Mouse (Mus musculus): ENCODE results near the gene Cfap74. TPM values are rescaled to one million over a fixed set of nuclear protein-coding genes. Genes with fewer than 3 reads are reported as not detected.

Gene Cfap74
- total and polyA plus RNA-seq, 3 experiments: 0.39 to 1.0 TPM; not detected in 1

GRCm38 (mm10) chr4:155412124-155412523 is 3.1 kb downstream of the Cfap74 start:
- H3K36me3 ChIP-seq (ENCODE audit: control insufficient read depth in 1 of 2, insufficient read depth in 2 of 2, low read length in 2 of 2): no peaks in the 10 kb centered on the region
- H3K4me3 ChIP-seq (ENCODE audit: control insufficient read depth in 1 of 2, insufficient read depth in 1 of 2, low read depth in 2 of 2, low read length in 2 of 2): no peak overlapping the region
- TF ChIP-seq JUND (IDR thresholded peaks at IDR 0.05; ENCODE audit: low read depth, low read length): no peak
- TF ChIP-seq TCF12 (IDR thresholded peaks at IDR 0.05; ENCODE audit: low read depth, low read length): no peak
- TF ChIP-seq KAT2A (conservative IDR thresholded peaks at IDR 0.05; ENCODE audit: low read depth, low read length): no peak
- TF ChIP-seq MAZ (IDR thresholded peaks at IDR 0.05; ENCODE audit: low read depth, low read length): no peak
- no peak for TF ChIP-seq MAFK (IDR thresholded peaks at IDR 0.05; ENCODE audit: borderline replicate concordance, low read depth, low read length)
- TF ChIP-seq MYB (IDR thresholded peaks at IDR 0.05; ENCODE audit: low read depth, low read length): no peak
- TF ChIP-seq TBP (IDR thresholded peaks at IDR 0.05; ENCODE audit: low read depth, low read length): no peak
- TF ChIP-seq HCFC1 (IDR thresholded peaks at IDR 0.05; ENCODE audit: low read depth, low read length): no peak
- TF ChIP-seq BHLHE40 (IDR thresholded peaks at IDR 0.05; ENCODE audit: borderline replicate concordance, low read depth, low read length): no peak
- no peak for TF ChIP-seq SIN3A (IDR thresholded peaks at IDR 0.05; ENCODE audit: low read length)
- no peak for TF ChIP-seq UBTF (IDR thresholded peaks at IDR 0.05; ENCODE audit: borderline replicate concordance, insufficient read depth, low read depth, low read length)
- TF ChIP-seq CHD1 (IDR thresholded peaks at IDR 0.05; ENCODE audit: low read depth, low read length): no peak
- no peak for TF ChIP-seq SMC3 (IDR thresholded peaks at IDR 0.05; ENCODE audit: low read depth, low read length)
- no peak for TF ChIP-seq MYC (IDR thresholded peaks at IDR 0.05; ENCODE audit: low read depth, low read length)
- no peak for TF ChIP-seq CHD2 (IDR thresholded peaks at IDR 0.05; ENCODE audit: low read length)
- TF ChIP-seq POLR2AphosphoS2 (IDR thresholded peaks at IDR 0.05; ENCODE audit: low read length): no peak
- TF ChIP-seq TAL1 (IDR thresholded peaks at IDR 0.05; ENCODE audit: low read length): no peak
- H3K4me1 ChIP-seq (ENCODE audit: control insufficient read depth in 1 of 2, insufficient read depth in 2 of 2, low read length in 2 of 2): no peaks in the 10 kb centered on the region
- no peaks in the 10 kb centered on the region for H3K9me3 ChIP-seq (replicated peaks; ENCODE audit: insufficient read depth, low read length)
- no peaks in the 10 kb centered on the region for H3K27me3 ChIP-seq (ENCODE audit: control insufficient read depth in 1 of 2, insufficient read depth in 2 of 2, low read length in 2 of 2)
- no peak for DNase-seq (ENCODE audit: low read depth, low spot score)
- no peak overlapping the region for H3K27ac ChIP-seq (ENCODE audit: control insufficient read depth, low read depth, low read length)
- H3K79me2 ChIP-seq (ENCODE audit: control insufficient read depth, insufficient read depth, low read length, poor library complexity): no peaks in the 10 kb centered on the region
- no peak overlapping the region for H3K9ac ChIP-seq (ENCODE audit: control insufficient read depth, low read depth, low read length, poor library complexity, severe bottlenecking)

DNA sequence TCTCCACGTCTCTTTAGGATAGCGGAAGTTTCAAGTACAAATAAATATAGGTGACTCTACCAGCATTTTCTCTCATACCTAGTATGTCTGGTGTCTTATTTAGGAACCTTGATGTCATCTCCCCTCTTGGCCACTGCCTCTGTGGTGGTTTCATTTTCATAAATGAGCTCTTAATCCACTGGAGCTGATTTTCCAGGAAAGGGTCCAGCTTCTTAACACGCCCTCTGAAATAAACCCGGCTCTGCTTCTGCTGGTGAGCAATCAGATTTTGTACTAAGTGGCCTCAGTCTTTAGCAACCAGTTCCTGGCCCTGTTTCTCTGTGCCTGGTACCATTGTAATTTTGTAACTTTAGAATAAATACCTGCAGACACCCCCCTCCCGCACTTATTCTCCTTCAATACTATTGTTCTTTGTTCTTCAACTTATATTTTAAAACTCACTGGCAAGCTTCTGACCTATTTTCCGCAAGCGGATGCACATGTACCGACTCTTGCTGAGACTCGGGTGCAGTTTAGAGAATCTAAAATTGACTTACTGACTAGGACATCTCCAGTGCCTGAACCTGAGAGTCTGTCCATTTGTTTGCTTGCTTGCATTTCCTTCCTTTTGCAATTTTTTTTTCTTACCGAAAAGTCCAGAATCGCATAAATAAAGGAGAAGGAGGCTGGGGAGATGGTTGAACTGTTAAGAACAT is 4.8 kb downstream of the Cfap74 start:
- H3K27ac ChIP-seq (ENCODE audit: control insufficient read depth, low read depth, low read length): no peak overlapping the region
- H3K9me3 ChIP-seq (replicated peaks; ENCODE audit: insufficient read depth, low read length): no peaks in the 10 kb centered on the region
- H3K4me3 ChIP-seq (ENCODE audit: control insufficient read depth in 1 of 2, insufficient read depth in 1 of 2, low read depth in 2 of 2, low read length in 2 of 2): no peak overlapping the region
- H3K4me1 ChIP-seq (ENCODE audit: control insufficient read depth in 1 of 2, insufficient read depth in 2 of 2, low read length in 2 of 2): 0 out of 4 replicates have a peak, but pooled peaks cover 0 to 4% of the 10 kb centered on the region in 2 experiments
- no peak for DNase-seq (ENCODE audit: low read depth, low spot score)
- H3K36me3 ChIP-seq (ENCODE audit: control insufficient read depth in 1 of 2, insufficient read depth in 2 of 2, low read length in 2 of 2): peaks cover 0 to 3% of the 10 kb centered on the region in 2 experiments; a peak in 1 of 4 replicates
- H3K27me3 ChIP-seq (ENCODE audit: control insufficient read depth in 1 of 2, insufficient read depth in 2 of 2, low read length in 2 of 2): no peaks in the 10 kb centered on the region
- TF ChIP-seq POLR2AphosphoS5 (IDR thresholded peaks at IDR 0.05; ENCODE audit: borderline replicate concordance, low read depth, low read length) (no peak), NRF1 (IDR thresholded peaks at IDR 0.05; ENCODE audit: insufficient read depth, low read depth, low read length, poor library complexity, severe bottlenecking) (no peak), POLR2A (IDR thresholded peaks at IDR 0.05; ENCODE audit: control insufficient read depth in 1 of 2, insufficient read depth in 1 of 2, low read depth in 1 of 2, low read length in 2 of 2, poor library complexity in 1 of 2) (no peak), POLR2AphosphoS2 (IDR thresholded peaks at IDR 0.05; ENCODE audit: low read length) (no peak), TBP (IDR thresholded peaks at IDR 0.05; ENCODE audit: low read depth, low read length) (no peak), CHD2 (IDR thresholded peaks at IDR 0.05; ENCODE audit: low read length) (no peak), ETS1 (IDR thresholded peaks at IDR 0.05; ENCODE audit: low read depth, low read length) (no peak), KAT2A (conservative IDR thresholded peaks at IDR 0.05; ENCODE audit: low read depth, low read length) (no peak), MEF2A (IDR thresholded peaks at IDR 0.05; ENCODE audit: extremely low read depth, insufficient replicate concordance, low read depth, low read length, poor library complexity, severe bottlenecking) (no peak), ZC3H11A (IDR thresholded peaks at IDR 0.05; ENCODE audit: low read depth, low read length) (no peak), USF2 (IDR thresholded peaks at IDR 0.05; ENCODE audit: borderline replicate concordance in 1 of 2, insufficient read depth in 1 of 2, low read depth in 1 of 2, low read length in 2 of 2) (no peak), UBTF (IDR thresholded peaks at IDR 0.05; ENCODE audit: borderline replicate concordance, insufficient read depth, low read depth, low read length) (no peak), MYB (IDR thresholded peaks at IDR 0.05; ENCODE audit: low read depth, low read length) (no peak), HCFC1 (IDR thresholded peaks at IDR 0.05; ENCODE audit: low read depth, low read length) (no peak), MYC (IDR thresholded peaks at IDR 0.05; ENCODE audit: low read depth, low read length) (no peak)
- no peaks in the 10 kb centered on the region for H3K79me2 ChIP-seq (ENCODE audit: control insufficient read depth, insufficient read depth, low read length, poor library complexity)
- H3K9ac ChIP-seq (ENCODE audit: control insufficient read depth, low read depth, low read length, poor library complexity, severe bottlenecking): no peak overlapping the region
